Mouse (Mus musculus): ENCODE measurements around the gene Hyal3.
A peak's percentile ranks its signal among the peaks of the same experiment; 100 is the strongest.

Gene Hyal3

DNA sequence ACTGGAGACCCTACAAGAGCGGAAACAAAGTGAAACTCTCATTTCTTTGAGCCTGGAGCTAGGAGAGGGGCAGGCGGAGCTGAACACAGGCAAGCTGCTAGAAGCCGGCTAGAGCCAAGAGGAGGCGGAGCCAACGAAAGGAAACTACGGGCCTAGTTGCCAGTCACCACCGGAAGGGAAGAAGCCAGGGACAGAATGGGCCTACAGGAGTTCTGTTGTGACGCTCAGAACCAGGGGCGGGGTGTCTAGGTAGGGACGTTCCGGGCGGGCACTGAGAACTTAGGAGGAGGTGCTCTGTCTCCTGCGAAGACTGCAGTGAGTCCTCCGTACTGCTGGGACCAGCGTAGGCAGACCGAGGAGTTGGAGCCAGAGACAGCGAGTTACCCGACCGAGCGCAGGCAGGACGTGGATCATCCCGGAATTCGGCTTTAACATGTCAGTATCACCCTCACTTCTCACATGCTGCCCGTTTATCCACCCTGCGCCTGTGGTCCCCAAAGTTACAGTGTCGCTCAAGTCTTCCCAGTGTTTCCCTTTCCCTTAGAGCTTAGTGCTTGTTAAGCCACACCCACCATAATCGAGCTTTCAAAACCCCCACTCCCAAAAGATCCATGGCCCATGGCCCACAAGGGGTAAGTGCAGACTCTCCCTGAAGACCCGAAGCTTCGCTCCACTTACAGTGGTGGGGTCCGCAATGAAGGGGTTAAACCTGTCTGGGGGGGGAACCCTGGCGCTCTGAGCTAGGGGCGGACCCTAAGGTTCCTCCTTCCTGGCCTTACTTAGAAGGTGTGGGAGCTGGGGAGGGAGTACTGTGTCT, at the start of gene Hyal3:
Hyal3 (plus strand) TSS at position 318 of the 817 bp plus-strand sequence.
- peak; percentile 89 to 94 for DNase-seq

GRCm38 (mm10) chr9:107533791-107534407, 46.7 kb upstream of the Hyal3 start, which contains the start of gene Tmem115:
Gene Tmem115 (plus strand): TSS chr9:107533945.
- peak; percentile 89 to 95 for DNase-seq

DNA sequence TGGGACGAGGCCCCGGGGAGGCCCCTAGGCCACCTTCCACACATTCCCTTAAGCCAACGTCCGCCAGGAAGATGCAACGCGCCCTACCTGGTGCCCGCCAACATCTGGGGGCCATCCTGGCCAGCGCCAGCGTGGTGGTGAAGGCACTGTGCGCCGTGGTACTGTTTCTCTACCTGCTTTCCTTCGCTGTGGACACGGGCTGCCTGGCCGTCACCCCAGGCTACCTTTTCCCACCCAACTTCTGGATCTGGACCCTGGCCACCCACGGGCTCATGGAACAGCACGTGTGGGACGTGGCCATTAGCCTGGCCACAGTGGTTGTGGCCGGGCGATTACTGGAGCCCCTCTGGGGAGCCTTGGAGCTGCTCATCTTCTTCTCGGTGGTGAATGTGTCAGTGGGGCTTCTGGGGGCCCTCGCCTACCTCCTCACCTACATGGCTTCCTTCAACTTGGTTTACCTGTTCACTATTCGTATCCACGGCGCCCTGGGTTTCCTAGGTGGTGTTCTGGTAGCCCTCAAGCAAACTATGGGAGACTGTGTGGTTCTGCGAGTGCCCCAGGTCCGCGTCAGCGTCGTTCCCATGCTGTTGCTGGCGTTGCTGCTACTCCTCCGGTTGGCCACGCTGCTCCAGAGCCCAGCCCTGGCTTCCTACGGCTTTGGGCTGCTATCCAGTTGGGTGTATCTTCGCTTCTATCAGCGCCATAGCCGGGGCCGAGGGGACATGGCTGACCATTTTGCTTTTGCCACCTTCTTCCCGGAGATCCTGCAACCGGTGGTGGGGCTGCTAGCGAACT, 46.0 kb upstream of the Hyal3 start:
- DNase-seq: peak; percentile 56 to 63

DNA sequence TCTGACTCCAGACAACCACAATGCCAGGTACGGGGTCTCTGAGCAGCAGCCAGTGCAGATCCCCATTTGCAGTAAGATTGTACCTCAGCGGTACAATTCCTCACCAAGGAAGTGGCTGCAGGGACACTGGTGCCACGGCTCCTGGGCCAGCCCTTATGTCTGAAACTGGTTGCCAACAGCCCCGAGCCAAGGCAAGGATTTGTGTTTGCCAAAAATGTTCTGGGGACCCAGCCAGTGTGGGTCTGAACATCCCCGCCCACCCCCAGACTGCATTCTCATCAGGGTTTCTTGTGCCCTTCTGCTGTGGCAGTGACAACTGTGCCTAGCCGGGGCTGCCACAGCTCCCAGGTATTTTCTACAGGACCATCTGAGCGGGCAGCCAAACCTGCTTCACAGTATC, 42.4 kb upstream of the Hyal3 start:
- no peak for DNase-seq

GRCm38 (mm10) chr9:107538711-107539110, 41.9 kb upstream of the Hyal3 start:
- DNase-seq: no peak

DNA sequence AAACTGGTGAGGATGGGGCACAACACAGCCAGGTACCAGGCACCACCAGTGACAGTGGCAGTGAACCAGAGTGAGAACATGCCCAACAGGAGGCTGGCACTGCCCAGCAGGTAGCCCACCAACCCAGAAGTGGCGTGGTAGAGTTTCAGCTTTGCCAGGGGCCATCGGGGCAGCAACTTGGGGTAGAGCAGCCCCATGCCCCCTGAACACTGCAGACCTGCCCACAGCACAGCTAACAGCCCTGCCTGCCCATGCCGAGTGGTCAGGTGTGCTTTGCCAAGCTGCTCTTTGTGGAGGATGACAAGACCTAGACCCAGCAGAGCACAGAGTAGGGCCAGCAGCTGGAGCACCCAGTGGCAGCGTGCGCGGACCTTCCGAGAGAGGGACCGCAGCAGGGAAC, 40.7 kb upstream of the Hyal3 start:
- DNase-seq: no peak

DNA sequence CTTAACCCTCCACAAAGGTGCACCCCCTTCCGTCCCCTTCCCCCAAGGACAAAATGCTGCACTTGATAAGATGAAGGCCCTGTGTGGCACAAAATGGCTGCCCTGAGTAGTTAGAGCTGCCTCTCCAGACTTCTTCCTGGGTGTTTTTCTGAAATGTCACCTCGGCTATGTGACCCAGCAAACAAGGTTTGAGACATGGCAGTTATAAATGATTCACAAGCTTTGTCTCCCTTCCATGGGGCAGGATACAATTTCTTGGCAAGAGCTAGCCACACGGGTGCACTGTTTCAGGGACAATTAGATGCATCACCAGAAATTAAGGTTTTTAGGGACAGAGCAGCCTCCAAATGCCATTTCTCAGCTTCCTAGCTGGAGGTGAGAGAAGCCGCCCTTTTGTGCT, 40.2 kb upstream of the Hyal3 start:
- no peak for DNase-seq

DNA sequence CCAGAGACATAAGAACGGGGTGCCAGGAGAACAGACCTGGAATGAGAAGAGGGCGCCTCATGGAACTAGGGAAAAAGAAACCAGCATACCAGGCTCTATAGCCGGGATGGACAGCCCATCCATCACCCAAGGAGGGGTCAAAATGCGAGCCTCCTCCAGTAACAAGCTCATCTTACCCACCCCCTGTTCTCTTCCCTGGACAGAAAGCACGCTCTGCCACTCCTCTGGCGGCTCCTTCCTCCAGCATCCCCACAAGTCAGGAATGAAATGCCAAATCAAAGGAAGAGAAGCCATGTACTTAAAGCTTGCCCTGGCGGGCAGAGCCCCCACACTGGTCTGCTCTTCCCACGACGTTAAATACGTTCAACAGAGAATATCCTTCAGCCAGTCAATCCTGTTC, 39.6 kb upstream of the Hyal3 start:
- DNase-seq: no peak

DNA sequence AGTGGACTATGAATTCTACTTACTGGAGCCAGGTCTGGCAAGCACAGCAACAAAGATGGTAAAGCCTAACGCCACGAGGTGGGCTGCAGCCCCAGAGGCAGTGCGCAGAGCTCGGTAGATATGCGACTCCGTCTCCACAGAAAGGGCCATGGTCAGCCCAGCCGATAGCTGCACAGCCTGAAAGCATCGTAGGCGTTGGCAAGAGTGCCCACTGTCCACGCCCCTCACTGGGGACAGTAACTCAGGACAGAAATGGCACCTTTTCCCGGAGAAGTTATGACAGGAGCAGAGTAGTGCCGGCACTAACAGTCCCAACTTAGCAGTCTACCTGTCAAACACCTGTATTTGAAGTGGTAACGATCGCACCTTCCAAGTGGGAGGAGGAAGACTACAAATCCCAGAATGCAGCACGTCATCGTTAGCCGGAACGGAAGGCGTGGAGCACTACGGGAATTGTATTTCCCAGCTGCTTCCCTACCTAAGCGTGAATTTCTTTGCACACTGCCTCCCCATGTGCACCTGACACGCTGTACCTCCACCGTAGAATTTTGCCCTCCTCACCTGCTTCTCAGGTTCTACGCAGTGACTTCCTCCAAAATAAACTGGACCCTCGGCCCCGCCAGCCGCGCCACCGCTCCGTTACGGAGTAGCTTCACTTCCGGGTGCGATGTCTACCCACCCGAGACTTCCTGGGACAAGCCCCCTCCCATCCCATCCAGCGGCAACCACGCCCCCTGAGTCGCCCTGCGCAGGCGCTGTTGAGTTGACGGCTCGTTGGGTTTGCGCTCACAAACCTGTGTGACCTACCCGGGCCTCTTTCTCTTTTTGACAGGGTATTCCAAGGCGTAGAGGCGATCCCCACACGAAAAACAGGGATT, 38.9 kb upstream of the Hyal3 start, which contains the start of the genes Cyb561d2 and Nprl2:
Cyb561d2 (minus strand) TSS at position 720 of the 878 bp plus-strand sequence.
Nprl2 (plus strand) TSS at position 753 of the 878 bp plus-strand sequence.
- peak; percentile 95 to 97 for DNase-seq

DNA sequence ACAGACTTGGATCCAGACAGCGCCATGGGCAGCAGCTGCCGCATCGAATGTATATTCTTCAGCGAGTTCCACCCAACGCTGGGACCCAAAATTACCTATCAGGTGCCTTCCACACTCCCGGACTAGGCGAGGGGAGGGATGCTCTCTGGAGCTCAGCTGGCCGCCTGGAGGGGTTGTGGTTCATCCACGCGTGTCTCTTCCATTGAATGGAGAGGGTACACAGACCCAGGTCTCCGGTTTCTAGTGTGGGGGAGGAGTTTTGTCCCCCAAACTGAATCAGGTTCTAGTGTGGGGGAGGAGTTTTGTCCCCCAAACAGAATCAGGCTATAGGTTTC, 38.3 kb upstream of the Hyal3 start:
- no peak for DNase-seq

- DNase-seq: peak; percentile 41 to 57
These were observed 37.9 kb upstream of the Hyal3 start for GRCm38 (mm10) chr9:107542721-107543120.

DNA sequence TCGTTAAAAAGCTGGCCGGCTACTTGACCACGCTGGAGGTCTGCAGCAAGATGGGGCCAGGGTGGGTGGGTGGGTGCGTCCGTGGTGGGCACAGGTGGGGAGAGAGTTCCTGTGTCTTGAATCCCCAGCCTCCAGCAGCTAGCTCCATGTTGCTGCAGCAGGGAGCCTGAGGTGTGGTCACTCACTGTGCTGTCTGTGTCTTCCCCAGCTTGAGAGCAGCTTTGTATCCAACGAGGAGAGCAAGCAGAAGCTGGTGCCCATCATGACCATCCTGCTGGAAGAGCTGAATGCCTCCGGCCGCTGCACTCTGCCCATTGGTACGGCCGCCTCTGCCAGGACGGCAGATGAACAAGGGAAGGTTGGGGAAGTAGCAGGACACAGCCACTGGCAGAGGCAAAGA, 37.3 kb upstream of the Hyal3 start:
- no peak for DNase-seq

DNA sequence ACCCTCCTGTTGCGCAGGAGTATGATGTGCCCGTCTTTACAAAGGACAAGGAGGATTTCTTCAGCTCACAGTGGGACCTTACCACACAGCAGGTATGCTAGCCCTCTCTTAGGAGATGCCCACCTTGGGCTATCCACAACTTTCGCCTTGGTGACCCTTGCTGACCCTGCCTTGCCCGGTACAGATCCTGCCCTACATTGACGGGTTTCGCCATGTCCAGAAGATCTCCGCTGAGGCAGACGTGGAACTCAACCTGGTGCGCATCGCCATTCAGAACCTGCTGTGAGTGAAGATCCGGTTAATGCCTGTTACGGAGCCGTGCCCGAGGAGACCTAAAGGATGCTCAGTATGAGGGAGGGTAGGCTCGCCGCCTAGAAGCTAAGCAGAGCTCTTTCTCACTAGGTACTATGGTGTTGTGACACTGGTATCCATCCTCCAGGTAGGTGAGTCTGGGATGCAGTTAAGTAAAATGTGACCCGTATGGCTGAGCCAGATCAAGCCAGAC, 36.4 kb upstream of the Hyal3 start:
- DNase-seq: no peak

DNA sequence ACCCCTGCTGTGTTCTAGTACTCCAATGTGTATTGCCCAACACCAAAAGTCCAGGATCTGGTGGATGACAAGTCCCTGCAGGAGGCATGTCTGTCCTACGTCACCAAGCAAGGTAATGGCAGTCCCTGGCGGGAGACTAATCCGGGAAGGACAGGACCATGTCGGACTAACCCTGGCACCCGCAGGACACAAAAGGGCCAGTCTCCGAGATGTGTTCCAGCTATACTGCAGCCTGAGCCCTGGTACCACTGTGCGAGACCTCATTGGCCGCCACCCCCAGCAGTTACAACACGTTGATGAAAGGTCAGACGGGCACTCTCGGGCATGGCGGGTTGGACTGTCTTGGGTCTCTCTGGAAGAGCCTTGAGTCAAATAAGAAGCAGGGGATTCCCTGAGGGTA, 35.9 kb upstream of the Hyal3 start:
- no peak for DNase-seq

DNA sequence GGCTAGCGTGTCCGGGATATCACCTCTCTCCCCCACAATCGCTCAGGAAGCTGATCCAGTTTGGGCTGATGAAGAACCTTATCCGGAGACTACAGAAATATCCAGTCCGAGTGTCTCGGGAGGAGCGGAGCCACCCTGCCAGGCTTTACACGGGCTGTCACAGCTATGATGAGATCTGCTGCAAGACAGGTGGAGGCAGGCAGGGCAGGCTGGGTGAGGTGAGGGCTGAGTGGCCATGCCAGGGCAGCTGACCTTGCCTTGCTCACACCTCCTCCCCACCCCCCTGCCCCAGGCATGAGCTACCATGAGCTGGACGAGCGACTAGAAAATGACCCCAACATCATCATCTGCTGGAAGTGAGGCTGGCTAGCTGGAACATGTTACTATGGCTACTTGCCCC, 35.4 kb upstream of the Hyal3 start:
- no peak for DNase-seq

DNA sequence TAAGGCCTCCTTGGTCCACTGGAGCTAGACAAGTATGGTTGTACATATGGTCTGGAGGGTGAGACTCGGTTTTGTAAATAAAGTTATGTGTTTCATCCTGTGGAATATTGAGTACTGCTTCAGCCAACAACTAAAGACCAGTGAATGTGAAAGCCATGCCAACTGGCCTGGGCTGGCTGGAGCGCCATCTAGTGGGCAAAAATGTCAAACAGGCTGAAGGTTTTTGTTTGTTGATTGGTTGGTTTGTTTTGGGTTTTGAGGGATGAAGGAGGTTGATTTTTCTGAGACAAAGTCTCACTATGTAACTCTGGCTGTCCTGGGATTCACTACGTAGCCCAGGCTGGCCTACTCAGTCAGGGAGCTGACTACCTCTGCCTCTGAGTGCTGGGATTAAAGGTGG, 35.0 kb upstream of the Hyal3 start:
- DNase-seq: peak; percentile 88 to 89

GRCm38 (mm10) chr9:107547026-107547425, 33.6 kb upstream of the Hyal3 start, which contains the start of gene Zmynd10:
Gene Zmynd10 (plus strand): TSS chr9:107547298.
- DNase-seq: peak; percentile 95 to 97

- DNase-seq: no peak
These were observed 32.7 kb upstream of the Hyal3 start for GRCm38 (mm10) chr9:107547957-107548356.

DNA sequence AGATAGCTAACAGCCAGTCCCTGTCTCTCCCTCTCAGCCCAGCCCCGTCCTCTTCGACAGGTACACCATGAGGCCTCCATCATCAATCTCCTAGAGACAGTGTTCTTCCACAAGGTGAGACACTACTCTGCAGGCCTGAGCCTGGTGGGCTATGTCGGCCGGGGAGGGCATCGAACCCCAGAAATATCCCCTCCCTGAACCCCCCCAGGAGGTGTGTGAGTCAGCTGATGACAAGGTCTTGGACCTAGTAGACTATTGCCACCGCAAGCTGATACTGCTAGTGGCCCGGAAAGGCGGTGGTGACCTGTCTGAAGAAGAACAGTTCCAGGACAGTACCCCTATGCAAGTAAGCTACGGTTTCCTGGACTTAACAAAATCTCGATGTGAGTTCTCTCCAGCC, 31.8 kb upstream of the Hyal3 start:
- no peak for DNase-seq

DNA sequence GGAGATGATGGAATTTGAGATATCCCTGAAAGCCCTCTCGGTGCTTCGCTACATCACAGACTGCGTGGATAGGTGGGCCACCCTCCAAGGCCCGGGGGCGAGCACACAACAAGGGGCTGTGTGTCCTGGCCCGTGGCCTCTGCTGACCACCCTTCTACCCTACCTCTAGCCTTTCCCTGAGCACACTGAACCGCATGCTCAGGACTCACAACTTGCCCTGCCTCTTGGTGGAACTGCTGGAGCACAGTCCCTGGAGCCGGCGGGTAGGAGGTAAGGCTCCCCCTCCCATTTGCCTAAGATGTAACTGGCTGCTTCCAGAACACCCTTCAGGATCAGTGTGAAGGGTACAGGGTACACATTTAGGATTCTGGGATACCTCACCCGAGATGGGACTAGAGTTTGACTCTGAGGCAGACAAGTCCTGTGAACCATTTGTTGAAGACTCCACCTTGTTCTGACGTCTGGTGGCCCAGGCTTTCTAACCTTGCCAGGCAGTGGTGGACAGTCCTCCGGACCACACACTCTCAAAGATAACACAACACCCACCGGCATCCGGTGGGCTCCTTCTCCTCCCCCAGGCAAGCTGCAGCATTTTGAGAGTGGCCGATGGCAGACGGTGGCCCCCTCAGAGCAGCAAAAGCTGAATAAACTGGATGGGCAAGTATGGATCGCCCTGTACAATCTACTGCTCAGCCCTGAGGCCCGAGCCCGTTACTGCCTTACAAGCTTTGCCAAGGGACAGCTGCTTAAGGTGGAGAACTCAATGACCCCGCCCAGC, 31.1 kb upstream of the Hyal3 start:
- no peak for DNase-seq

GRCm38 (mm10) chr9:107550491-107551116, 30.0 kb upstream of the Hyal3 start:
- DNase-seq: peak; percentile 46 to 70

Data from kidney, postnatal 4 days (tissue).